In the genomic region with DNA sequence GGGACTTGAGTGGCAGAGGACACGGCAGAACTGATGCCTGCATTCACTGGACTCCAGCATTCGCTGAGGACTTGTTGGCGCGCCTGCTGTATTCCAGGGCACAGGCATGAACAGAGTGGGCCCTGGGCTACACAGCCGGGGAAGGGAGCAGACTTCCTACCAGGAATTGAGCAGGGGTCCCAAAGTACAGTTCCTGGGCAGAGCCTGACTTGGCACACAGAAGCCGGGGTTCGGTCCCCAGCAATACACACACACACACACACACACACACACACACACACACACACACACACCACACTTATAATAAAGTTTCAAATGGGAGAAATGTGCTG, we compare ENCODE assay signal across 8 mouse cellular contexts. TPM values are rescaled to one million over a fixed set of nuclear protein-coding genes. Genes with fewer than 3 reads are reported as not detected.
A peak's percentile ranks its signal among the peaks of the same experiment; 100 is the strongest.
DNase-seq lines count a peak whose midpoint lies in the region; ATAC-seq and TF ChIP-seq lines count a peak whose summit lies in the region.

No protein-coding gene starts in this region.

- H3K27me3 ChIP-seq in lung, postnatal 0 days (replicated peaks; ENCODE audit: insufficient read depth, low read length), result no peaks in the 10 kb centered on the region
- H3K27me3 ChIP-seq in forebrain, embryonic 10.5 days (ENCODE audit: poor library complexity, severe bottlenecking), result no peaks in the 10 kb centered on the region
- no peaks in the 10 kb centered on the region for H3K27me3 ChIP-seq in limb, embryonic 11.5 days (ENCODE audit: control insufficient read depth, insufficient read depth, low read length)

- peak overlapping the region; percentile 59 for H3K4me2 ChIP-seq in lung, postnatal 0 days (replicated peaks; ENCODE audit: low read depth, low read length)
- H3K4me2 ChIP-seq in limb, embryonic 11.5 days (ENCODE audit: low read depth, severe bottlenecking), result peak overlapping the region; percentile 85

- no peak for DNase-seq in lung, postnatal 0 days (ENCODE audit: low spot score)
- no peak for DNase-seq in lung, postnatal 36 days
- no peak for DNase-seq in forebrain, embryonic 10.5 days (ENCODE audit: extremely low spot score, low spot score)
- DNase-seq in limb, embryonic 11.5 days (ENCODE audit: low spot score), result no peak
- no peak for DNase-seq in adipocyte (ENCODE audit: low spot score)
- no peak for DNase-seq in thymus, postnatal 36 days
- DNase-seq in layer of hippocampus, adult 9-11 months, result no peak

- no peak overlapping the region for H3K27ac ChIP-seq in lung, postnatal 0 days (ENCODE audit: low read length)
- peak overlapping the region; percentile 95 for H3K27ac ChIP-seq in forebrain, embryonic 10.5 days
- 0 out of 2 replicates have a peak overlapping the region, but pooled peaks have one; percentile 26 for H3K27ac ChIP-seq in limb, embryonic 11.5 days (replicated peaks; ENCODE audit: low read depth, low read length)
- peak overlapping the region; percentile 79 for H3K27ac ChIP-seq in olfactory bulb, adult 2 months (ENCODE audit: insufficient read depth, low read depth, low read length)

- no peaks in the 10 kb centered on the region for H3K36me3 ChIP-seq in lung, postnatal 0 days (ENCODE audit: insufficient read depth, low read length)
- no peaks in the 10 kb centered on the region for H3K36me3 ChIP-seq in forebrain, embryonic 10.5 days (replicated peaks)
- H3K36me3 ChIP-seq in limb, embryonic 11.5 days (ENCODE audit: control insufficient read depth, insufficient read depth, low read length), result no peaks in the 10 kb centered on the region

- H3K4me1 ChIP-seq in lung, postnatal 0 days (ENCODE audit: insufficient read depth, low read depth, low read length), result peaks cover 6% of the 10 kb centered on the region; the same call in 1 of the 2 replicates
- H3K4me1 ChIP-seq in forebrain, embryonic 10.5 days, result peaks cover 22% of the 10 kb centered on the region
- peaks cover 7% of the 10 kb centered on the region for H3K4me1 ChIP-seq in limb, embryonic 11.5 days (ENCODE audit: control insufficient read depth, insufficient read depth, low read length)
- peaks cover 23% of the 10 kb centered on the region for H3K4me1 ChIP-seq in olfactory bulb, adult 2 months (ENCODE audit: control insufficient read depth, insufficient read depth, low read length)

- TF ChIP-seq POLR2A in olfactory bulb, adult 2 months (IDR thresholded peaks at IDR 0.05; ENCODE audit: insufficient read depth, low read depth, low read length), result no peak

- TF ChIP-seq EP300 in lung, postnatal 0 days (IDR thresholded peaks at IDR 0.05), result no peak

- no peak for ATAC-seq in lung, postnatal 0 days
- peak; percentile 59 for ATAC-seq in limb, embryonic 11.5 days (ENCODE audit: insufficient number of reproducible peaks, low FRiP score, low TSS enrichment, low read depth)

- no peak overlapping the region for H3K9ac ChIP-seq in lung, postnatal 0 days (replicated peaks; ENCODE audit: low read depth)
- H3K9ac ChIP-seq in limb, embryonic 11.5 days (ENCODE audit: low read length), result peak overlapping the region; percentile 70

- peak overlapping the region; percentile 63 for H3K4me3 ChIP-seq in lung, postnatal 0 days (ENCODE audit: low read depth, low read length)
- peak overlapping the region; percentile 75 for H3K4me3 ChIP-seq in forebrain, embryonic 10.5 days
- peak overlapping the region; percentile 62 for H3K4me3 ChIP-seq in limb, embryonic 11.5 days (ENCODE audit: low read depth, low read length)
- H3K4me3 ChIP-seq in olfactory bulb, adult 2 months (ENCODE audit: insufficient read depth, low read depth, low read length), result peak overlapping the region; percentile 83

- no peaks in the 10 kb centered on the region for H3K9me3 ChIP-seq in lung, postnatal 0 days (ENCODE audit: low read length)
- no peaks in the 10 kb centered on the region for H3K9me3 ChIP-seq in forebrain, embryonic 10.5 days
- no peaks in the 10 kb centered on the region for H3K9me3 ChIP-seq in limb, embryonic 11.5 days (ENCODE audit: control insufficient read depth, low read length)

- WGBS in lung, postnatal 0 days, result 5% methylated on average over 7 of the region's 7 CpGs
- 6% methylated on average over 7 of the region's 7 CpGs for WGBS in forebrain, embryonic 10.5 days
- 5% methylated on average over 7 of the region's 7 CpGs for WGBS in limb, embryonic 11.5 days
- 2% methylated on average over 7 of the region's 7 CpGs for WGBS in olfactory bulb, adult 2 months

- no peak for TF ChIP-seq CTCF in lung, postnatal 0 days (IDR thresholded peaks at IDR 0.05)
- no peak for TF ChIP-seq CTCF in olfactory bulb, adult 2 months (IDR thresholded peaks at IDR 0.05; ENCODE audit: insufficient read depth, low read depth, low read length)

RNA-seq across cellular contexts. Expression of a gene that starts 0.4 kb away (rescaled TPM):
- polyA plus RNA-seq in lung, postnatal 0 days (2015; fragmentation: Nextera tagmentation; extraction: Ambion mirVana), result 5.1 and 7.0 TPM in 2 replicates
- polyA plus RNA-seq in forebrain, embryonic 10.5 days (2016; fragmentation: Nextera tagmentation; extraction: Ambion mirVana), result 14.8 and 16.4 TPM in 2 replicates
- polyA plus RNA-seq in limb, embryonic 11.5 days (2014; fragmentation: Nextera tagmentation; extraction: Ambion mirVana), result 16.6 and 19.8 TPM in 2 replicates
- polyA plus RNA-seq in olfactory bulb, adult 2 months (2012; ENCODE audit: insufficient read depth, insufficient read length, low replicate concordance, missing spikeins), result not detected in 2 replicates

RNA-seq across cellular contexts. Expression of a gene that starts 37.0 kb away (rescaled TPM):
- 19.0 and 21.6 TPM in 2 replicates for polyA plus RNA-seq in lung, postnatal 0 days (2015; fragmentation: Nextera tagmentation; extraction: Ambion mirVana)
- 19.9 and 20.2 TPM in 2 replicates for polyA plus RNA-seq in forebrain, embryonic 10.5 days (2016; fragmentation: Nextera tagmentation; extraction: Ambion mirVana)
- 18.9 and 21.7 TPM in 2 replicates for polyA plus RNA-seq in limb, embryonic 11.5 days (2014; fragmentation: Nextera tagmentation; extraction: Ambion mirVana)
- polyA plus RNA-seq in olfactory bulb, adult 2 months (2012; ENCODE audit: insufficient read depth, insufficient read length, low replicate concordance, missing spikeins), result not detected in 2 replicates

RNA-seq across cellular contexts. Expression of a gene that starts 47.3 kb away (rescaled TPM):
- 4.1 and 5.2 TPM in 2 replicates for polyA plus RNA-seq in lung, postnatal 0 days (2015; fragmentation: Nextera tagmentation; extraction: Ambion mirVana)
- polyA plus RNA-seq in forebrain, embryonic 10.5 days (2016; fragmentation: Nextera tagmentation; extraction: Ambion mirVana), result 16.7 and 19.5 TPM in 2 replicates
- 20.0 and 20.8 TPM in 2 replicates for polyA plus RNA-seq in limb, embryonic 11.5 days (2014; fragmentation: Nextera tagmentation; extraction: Ambion mirVana)
- not detected in 2 replicates for polyA plus RNA-seq in olfactory bulb, adult 2 months (2012; ENCODE audit: insufficient read depth, insufficient read length, low replicate concordance, missing spikeins)

RNA-seq across cellular contexts. Expression of a gene that starts 53.1 kb away (rescaled TPM):
- polyA plus RNA-seq in lung, postnatal 0 days (2015; fragmentation: Nextera tagmentation; extraction: Ambion mirVana), result 98.7 and 112 TPM in 2 replicates
- 34.1 and 48.4 TPM in 2 replicates for polyA plus RNA-seq in forebrain, embryonic 10.5 days (2016; fragmentation: Nextera tagmentation; extraction: Ambion mirVana)
- 85.8 and 102 TPM in 2 replicates for polyA plus RNA-seq in limb, embryonic 11.5 days (2014; fragmentation: Nextera tagmentation; extraction: Ambion mirVana)
- not detected in 2 replicates for polyA plus RNA-seq in olfactory bulb, adult 2 months (2012; ENCODE audit: insufficient read depth, insufficient read length, low replicate concordance, missing spikeins)

Comparison
In these comparisons a context has a peak if more than half of its experiments do, and no peak if none do; other contexts are left out.
1. RNA of a gene that starts 37.0 kb away (polyA plus RNA-seq): 19.9 to 20.2 TPM in forebrain, embryonic 10.5 days, 19.0 to 21.6 TPM in lung, postnatal 0 days and 18.9 to 21.7 TPM in limb, embryonic 11.5 days; not detected in olfactory bulb, adult 2 months; every median in the first group is over 10 times any median in the second.
2. Peak in every context shown above with its lines, with median percentiles within 50 percentile points of each other: H3K4me3 ChIP-seq.